Mouse (Mus musculus): Measurements from ENCODE around the gene Cxcr5. TPM values are rescaled to one million over a fixed set of nuclear protein-coding genes. Genes with fewer than 3 reads are reported as not detected.

The Cxcr5 gene
- polyA plus RNA-seq, 1 experiment from 2014 or later, result 0.13 TPM

DNA sequence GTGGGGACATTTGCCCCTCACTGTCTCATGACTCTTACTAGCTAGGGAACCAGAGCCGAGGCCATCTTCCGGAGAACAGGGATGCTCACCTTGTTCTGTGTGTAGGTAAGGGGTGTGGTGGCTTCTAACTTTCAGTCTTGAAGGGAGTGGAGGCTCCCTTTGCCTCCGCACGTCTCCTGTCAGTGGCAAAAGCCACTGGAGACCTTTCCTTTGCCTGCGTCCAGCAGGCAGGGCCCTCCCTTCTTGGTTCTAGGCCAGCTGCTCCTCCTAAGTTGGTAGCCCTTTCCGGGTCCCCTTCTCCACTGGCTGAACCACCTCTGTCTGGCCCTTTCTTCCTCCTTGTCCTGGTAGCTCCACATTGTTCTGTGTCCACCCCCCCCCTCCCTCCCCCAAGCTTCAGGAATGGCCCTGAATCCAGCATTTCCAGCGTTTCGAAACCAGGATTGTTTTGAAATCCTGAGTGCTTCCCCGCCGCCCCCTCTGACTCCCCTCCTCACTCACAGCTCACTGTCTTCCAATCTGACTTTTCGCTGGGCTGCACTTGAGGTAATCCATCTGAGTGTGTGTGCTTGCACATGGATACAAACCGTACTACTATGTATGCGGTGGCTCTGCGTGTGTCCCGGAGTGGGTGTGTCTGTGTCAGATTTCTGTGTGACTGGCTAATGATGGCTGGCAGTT is 74.8 kb downstream of the Cxcr5 start:
- Histone ChIP-seq H3K9ac (ENCODE audit: low read length) (peak overlapping the region; percentile 60), H3K9me3 (ENCODE audit: control insufficient read depth, low read length) (no peaks in the 10 kb centered on the region), H3K36me3 (ENCODE audit: control insufficient read depth, insufficient read depth, low read length) (no peaks in the 10 kb centered on the region), H3K4me3 (ENCODE audit: low read depth, low read length) (peak overlapping the region; percentile 99), H3K4me2 (replicated peaks; ENCODE audit: low read depth) (peak overlapping the region; percentile 77), H3K27ac (replicated peaks) (peak overlapping the region; percentile 98), H3K4me1 (replicated peaks; ENCODE audit: control insufficient read depth, insufficient read depth) (peaks cover 44% of the 10 kb centered on the region), H3K27me3 (ENCODE audit: control insufficient read depth, insufficient read depth, low read length) (no peaks in the 10 kb centered on the region)
- WGBS, result 5% methylated on average over 15 of the region's 15 CpGs
- ATAC-seq (ENCODE audit: low FRiP score, low TSS enrichment) (no peak), DNase-seq (ENCODE audit: low spot score) (peak; percentile 69)
- TF ChIP-seq CTCF (IDR thresholded peaks at IDR 0.05; ENCODE audit: low read depth) (no peak), EP300 (optimal IDR thresholded peaks at IDR 0.05) (no peak)

DNA sequence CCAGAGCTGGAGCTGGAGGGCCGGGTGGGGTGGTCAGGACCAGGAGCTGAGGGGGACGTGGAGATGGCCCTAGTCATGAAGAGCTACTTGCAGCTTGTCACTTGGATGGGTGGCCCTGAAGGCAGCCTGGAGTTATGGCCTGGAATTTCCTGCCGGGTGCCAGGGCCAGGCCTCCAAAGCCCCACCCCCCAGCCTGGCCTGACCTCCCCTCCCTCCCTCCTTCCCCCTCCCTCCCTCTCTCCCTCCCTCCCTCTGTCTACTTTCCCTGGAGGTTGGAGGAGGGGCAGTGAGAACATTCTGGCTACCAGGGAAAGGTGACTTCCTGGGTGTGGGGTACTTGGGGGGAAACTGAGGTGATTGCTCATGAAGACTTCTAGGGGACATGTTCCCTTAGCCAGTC is 75.3 kb downstream of the Cxcr5 start:
- Histone ChIP-seq H3K4me1 (replicated peaks; ENCODE audit: control insufficient read depth, insufficient read depth) (peaks cover 44% of the 10 kb centered on the region), H3K36me3 (ENCODE audit: control insufficient read depth, insufficient read depth, low read length) (no peaks in the 10 kb centered on the region), H3K4me3 (ENCODE audit: low read depth, low read length) (peak overlapping the region; percentile 99), H3K9ac (ENCODE audit: low read length) (peak overlapping the region; percentile 60), H3K9me3 (ENCODE audit: control insufficient read depth, low read length) (no peaks in the 10 kb centered on the region), H3K4me2 (replicated peaks; ENCODE audit: low read depth) (peak overlapping the region; percentile 77), H3K27me3 (ENCODE audit: control insufficient read depth, insufficient read depth, low read length) (no peaks in the 10 kb centered on the region), H3K27ac (replicated peaks) (peak overlapping the region; percentile 98)
- DNase-seq (ENCODE audit: low spot score) (peak; percentile 73), ATAC-seq (ENCODE audit: low FRiP score, low TSS enrichment) (no peak)
- TF ChIP-seq CTCF (IDR thresholded peaks at IDR 0.05; ENCODE audit: low read depth), result no peak
- no peak for TF ChIP-seq EP300 (optimal IDR thresholded peaks at IDR 0.05)
- 6% methylated on average over 3 of the region's 3 CpGs for WGBS

DNA sequence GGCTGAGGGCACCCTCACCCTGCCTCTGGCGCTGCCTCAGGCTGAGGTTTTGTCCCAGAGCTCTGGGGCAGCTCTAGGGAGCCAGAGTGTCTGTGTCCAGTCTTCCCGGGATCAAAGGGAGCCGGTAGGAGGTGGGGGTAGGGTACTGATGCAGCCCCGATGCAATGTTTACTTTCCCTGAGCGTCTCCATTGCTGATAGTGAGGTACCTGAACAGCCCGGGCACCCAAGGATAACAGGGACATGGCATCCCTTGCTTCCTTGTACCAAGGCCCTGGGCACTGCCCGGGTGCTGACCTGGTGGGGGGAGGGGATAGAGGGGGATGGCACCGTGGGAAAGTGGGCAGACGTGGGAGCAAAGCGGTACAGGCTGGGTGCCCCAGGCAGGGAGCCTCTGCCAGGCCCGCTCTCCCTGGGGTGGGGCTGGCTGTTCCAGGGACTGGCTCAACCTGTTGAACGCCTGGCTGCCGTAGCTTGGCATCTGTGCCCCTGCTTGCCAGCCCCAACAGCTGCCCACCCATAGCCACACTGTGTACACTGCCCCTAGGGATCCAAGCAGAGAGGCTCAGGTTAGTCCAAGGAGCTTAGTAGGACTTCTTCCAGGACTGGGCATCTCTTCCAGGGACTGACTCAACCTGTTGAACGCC is 76.0 kb downstream of the Cxcr5 start:
- no peaks in the 10 kb centered on the region for H3K27me3 ChIP-seq (ENCODE audit: control insufficient read depth, insufficient read depth, low read length)
- H3K36me3 ChIP-seq (ENCODE audit: control insufficient read depth, insufficient read depth, low read length), result no peaks in the 10 kb centered on the region
- no peak for TF ChIP-seq CTCF (IDR thresholded peaks at IDR 0.05; ENCODE audit: low read depth)
- TF ChIP-seq EP300 (optimal IDR thresholded peaks at IDR 0.05), result peak; percentile 46
- DNase-seq (ENCODE audit: low spot score) (peak; percentile 71), ATAC-seq (ENCODE audit: low FRiP score, low TSS enrichment) (peak; percentile 2; the same call in 1 of the 2 replicates)
- WGBS, result 19% methylated on average over 12 of the region's 14 CpGs
- H3K27ac ChIP-seq (replicated peaks), result peak overlapping the region; percentile 98
- H3K9ac ChIP-seq (ENCODE audit: low read length), result peak overlapping the region; percentile 60
- peaks cover 38% of the 10 kb centered on the region for H3K4me1 ChIP-seq (replicated peaks; ENCODE audit: control insufficient read depth, insufficient read depth)
- H3K4me2 ChIP-seq (replicated peaks; ENCODE audit: low read depth), result peak overlapping the region; percentile 77
- no peaks in the 10 kb centered on the region for H3K9me3 ChIP-seq (ENCODE audit: control insufficient read depth, low read length)
- H3K4me3 ChIP-seq (ENCODE audit: low read depth, low read length), result peak overlapping the region; percentile 99

DNA sequence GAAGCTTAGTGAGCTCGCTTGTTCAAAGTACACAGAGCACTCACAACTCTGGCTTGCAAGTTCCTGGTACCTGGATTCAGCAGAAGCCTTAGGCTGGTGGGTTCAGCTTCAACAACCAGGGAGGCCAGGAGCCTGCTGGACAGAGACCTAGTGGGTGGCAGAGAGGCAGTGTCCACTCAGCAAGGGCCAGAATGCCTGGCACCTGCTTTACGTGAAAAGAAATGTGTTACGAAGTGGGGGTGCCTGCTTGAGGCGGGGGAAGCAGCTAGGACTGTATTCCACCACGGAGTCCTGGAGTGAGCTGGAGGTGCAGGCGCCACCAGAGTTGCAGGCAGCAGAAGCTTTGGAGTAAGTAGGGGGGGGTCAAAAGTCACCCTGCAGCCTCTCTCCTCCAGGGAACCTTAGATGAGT is 76.6 kb downstream of the Cxcr5 start:
- peak overlapping the region; percentile 99 for H3K4me3 ChIP-seq (ENCODE audit: low read depth, low read length)
- H3K9me3 ChIP-seq (ENCODE audit: control insufficient read depth, low read length), result no peaks in the 10 kb centered on the region
- 14% methylated on average over 6 of the region's 6 CpGs for WGBS
- peaks cover 35% of the 10 kb centered on the region for H3K4me1 ChIP-seq (replicated peaks; ENCODE audit: control insufficient read depth, insufficient read depth)
- DNase-seq (ENCODE audit: low spot score) (no peak), ATAC-seq (ENCODE audit: low FRiP score, low TSS enrichment) (no peak)
- H3K36me3 ChIP-seq (ENCODE audit: control insufficient read depth, insufficient read depth, low read length), result no peaks in the 10 kb centered on the region
- no peaks in the 10 kb centered on the region for H3K27me3 ChIP-seq (ENCODE audit: control insufficient read depth, insufficient read depth, low read length)
- TF ChIP-seq EP300 (optimal IDR thresholded peaks at IDR 0.05) (no peak), CTCF (IDR thresholded peaks at IDR 0.05; ENCODE audit: low read depth) (no peak)
- H3K9ac ChIP-seq (ENCODE audit: low read length), result peak overlapping the region; percentile 60
- peak overlapping the region; percentile 77 for H3K4me2 ChIP-seq (replicated peaks; ENCODE audit: low read depth)
- peak overlapping the region; percentile 98 for H3K27ac ChIP-seq (replicated peaks)

DNA sequence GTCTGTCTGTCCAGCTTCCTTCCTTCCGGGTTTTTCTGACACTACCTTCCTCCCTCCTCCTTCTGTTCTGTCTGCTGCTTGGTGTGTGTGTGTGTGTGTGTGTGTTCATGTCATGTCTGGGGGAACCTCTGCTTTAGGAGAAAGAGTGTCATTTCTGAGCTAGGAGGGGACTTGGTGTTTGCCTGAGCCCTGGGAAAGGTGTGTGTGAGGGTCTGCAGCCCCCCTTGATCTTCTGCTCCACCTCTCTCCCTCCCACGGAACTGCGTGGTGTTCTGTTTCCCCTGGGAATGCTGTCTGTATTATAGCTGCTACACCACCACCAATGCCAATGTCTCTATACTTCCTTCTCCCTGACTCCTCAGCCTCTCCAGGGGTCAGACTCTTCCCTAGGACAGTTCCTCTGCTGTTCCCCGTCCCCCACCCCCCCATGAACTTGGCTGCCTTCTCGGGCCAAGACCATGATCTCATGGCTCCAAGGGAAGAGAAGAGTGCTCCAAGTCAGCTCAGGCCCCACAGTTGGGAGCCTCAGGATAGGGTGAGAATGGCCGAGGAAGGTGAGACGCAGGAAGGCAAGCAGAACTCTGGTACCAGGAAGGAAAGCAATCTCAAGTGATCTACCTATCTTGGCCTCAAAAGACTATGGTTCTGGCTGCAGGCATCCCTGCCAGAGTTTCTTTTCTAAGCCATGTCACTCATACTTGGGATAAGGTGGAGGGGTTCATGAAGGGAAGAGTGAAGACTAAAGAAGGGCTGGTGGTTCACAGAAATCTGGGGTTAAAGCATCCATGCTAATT is 77.2 kb downstream of the Cxcr5 start:
- Histone ChIP-seq H3K36me3 (ENCODE audit: control insufficient read depth, insufficient read depth, low read length) (no peaks in the 10 kb centered on the region), H3K27ac (replicated peaks) (peak overlapping the region; percentile 98), H3K9ac (ENCODE audit: low read length) (peak overlapping the region; percentile 94), H3K4me3 (ENCODE audit: low read depth, low read length) (peak overlapping the region; percentile 99), H3K4me1 (replicated peaks; ENCODE audit: control insufficient read depth, insufficient read depth) (peaks cover 31% of the 10 kb centered on the region), H3K27me3 (ENCODE audit: control insufficient read depth, insufficient read depth, low read length) (no peaks in the 10 kb centered on the region), H3K9me3 (ENCODE audit: control insufficient read depth, low read length) (no peaks in the 10 kb centered on the region), H3K4me2 (replicated peaks; ENCODE audit: low read depth) (peak overlapping the region; percentile 77)
- no peak for TF ChIP-seq EP300 (optimal IDR thresholded peaks at IDR 0.05)
- WGBS, result 6% methylated on average over 7 of the region's 7 CpGs
- ATAC-seq (ENCODE audit: low FRiP score, low TSS enrichment) (no peak), DNase-seq (ENCODE audit: low spot score) (peak; percentile 21)
